Mouse (Mus musculus): ENCODE data around the gene Rtp3. TPM values are rescaled to one million over a fixed set of nuclear protein-coding genes. Genes with fewer than 3 reads are reported as not detected.

The Rtp3 gene
- 1 to 10 TPM in 1 of 2 experiments, under 1 TPM in 1; 0.54 to 1.3 TPM for total RNA-seq (2021)
- long read RNA-seq, experiment 1, partial matches to known transcripts: 0 of 1 reads
- long read RNA-seq, experiment 1, other reads (novel, unspliced or antisense): 0 of 1 reads
- long read RNA-seq, experiment 2, partial matches to known transcripts: 0 of 1 reads
- long read RNA-seq, experiment 2, other reads (novel, unspliced or antisense): 0 of 1 reads

GRCm38 (mm10) chr9:110990204-110990603, at the start of gene Rtp3:
Rtp3 (minus strand) TSS chr9:110990583.
- peak in 1 of 2 experiments; percentile 22 for DNase-seq
- intact Hi-C loops (cut with DNase I): no loop called here

DNA sequence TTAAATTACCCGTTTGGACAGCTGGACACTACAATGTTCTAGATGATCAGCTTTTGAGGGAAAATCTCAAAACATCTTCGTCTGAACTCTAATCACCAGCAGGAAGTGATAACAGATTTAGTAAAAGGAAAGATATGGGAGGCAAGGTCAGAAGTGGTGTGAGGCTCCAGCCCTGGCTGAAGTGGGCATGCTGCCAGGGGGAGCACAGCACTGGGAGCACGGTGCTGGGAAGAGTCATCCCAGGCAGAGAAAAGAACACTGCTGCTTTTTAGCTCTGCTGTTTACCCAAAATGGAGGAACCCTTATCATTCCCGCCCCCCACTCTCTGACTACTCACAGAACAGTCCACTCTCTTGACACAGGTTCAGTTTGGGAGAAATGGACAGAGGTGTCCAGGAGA, 49.6 kb upstream of the Rtp3 start:
- peak in 1 of 2 experiments; percentile 23 for DNase-seq
- intact Hi-C loops (cut with DNase I): no loop called here

DNA sequence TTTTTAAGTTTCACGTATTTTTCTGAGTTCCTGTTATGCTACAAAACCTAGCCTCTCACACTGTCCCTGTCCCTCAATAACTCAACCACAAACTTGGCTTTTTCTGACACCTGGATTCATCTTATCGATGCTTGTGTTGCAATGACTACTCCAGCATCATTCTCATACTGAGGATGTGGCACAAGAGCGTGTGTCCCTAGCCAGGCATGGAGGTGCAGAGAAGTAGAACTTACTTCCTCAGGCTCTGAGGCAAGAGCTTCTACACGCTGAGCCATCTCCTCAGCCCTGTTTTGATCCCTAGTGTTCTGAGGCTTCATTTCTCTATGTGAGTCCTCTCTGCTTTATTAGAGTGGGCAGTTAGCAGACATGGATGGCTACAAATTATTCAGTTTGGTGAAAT, 43.3 kb upstream of the Rtp3 start:
- no peak for DNase-seq
- intact Hi-C loops (cut with DNase I): no loop called here

GRCm38 (mm10) chr9:111026791-111027190, 36.4 kb upstream of the Rtp3 start:
- DNase-seq: no peak
- intact Hi-C loops (cut with DNase I): no loop called here

DNA sequence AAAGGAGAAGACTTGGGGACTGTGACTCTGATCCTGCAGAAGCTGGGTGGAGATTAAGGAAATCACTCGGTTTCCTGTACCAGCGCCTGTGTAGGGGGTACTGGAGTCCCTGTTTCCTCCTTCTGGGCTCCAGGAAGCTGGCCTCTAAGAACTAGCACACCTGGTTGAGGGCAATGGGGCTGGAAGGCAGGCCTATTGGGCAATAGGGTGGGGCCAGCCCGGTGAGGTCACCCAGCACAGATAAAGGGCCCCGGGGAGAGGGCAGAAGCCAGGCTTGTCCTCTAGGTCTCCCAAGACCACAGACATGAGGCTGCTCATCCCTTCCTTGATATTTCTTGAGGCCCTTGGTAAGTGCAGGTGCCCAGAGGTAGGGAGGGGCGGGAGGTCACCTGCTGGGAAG, 28.6 kb upstream of the Rtp3 start, which contains the start of gene Ltf:
Gene Ltf (plus strand): TSS at position 250 of the 400 bp plus-strand sequence.
- intact Hi-C loops (cut with DNase I): no loop called here
- no peak for DNase-seq

GRCm38 (mm10) chr9:111015658-111016057, 25.3 kb upstream of the Rtp3 start:
- no peak for DNase-seq
- intact Hi-C loops (cut with DNase I): no loop called here

DNA sequence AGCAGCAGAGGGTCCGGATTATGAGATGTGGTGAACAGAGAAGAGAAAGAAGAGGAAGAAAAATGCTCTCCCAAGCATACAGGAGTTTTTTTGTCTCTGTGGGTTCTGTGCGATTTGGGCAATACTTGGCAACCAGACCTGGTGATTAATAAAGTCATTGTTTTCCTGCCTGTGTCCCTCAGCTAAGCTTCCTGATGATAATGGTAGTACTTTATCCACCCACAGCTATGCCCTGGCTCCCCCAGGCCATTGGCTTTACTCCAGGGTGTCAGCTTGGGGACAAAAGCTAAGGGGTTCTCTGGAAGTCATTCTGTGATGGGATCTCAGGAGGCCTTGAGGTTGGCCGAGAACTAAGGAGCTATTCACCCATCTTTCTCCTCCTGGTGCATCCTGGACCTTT, 21.7 kb upstream of the Rtp3 start:
- intact Hi-C loops (cut with DNase I): no loop called here
- DNase-seq: no peak

DNA sequence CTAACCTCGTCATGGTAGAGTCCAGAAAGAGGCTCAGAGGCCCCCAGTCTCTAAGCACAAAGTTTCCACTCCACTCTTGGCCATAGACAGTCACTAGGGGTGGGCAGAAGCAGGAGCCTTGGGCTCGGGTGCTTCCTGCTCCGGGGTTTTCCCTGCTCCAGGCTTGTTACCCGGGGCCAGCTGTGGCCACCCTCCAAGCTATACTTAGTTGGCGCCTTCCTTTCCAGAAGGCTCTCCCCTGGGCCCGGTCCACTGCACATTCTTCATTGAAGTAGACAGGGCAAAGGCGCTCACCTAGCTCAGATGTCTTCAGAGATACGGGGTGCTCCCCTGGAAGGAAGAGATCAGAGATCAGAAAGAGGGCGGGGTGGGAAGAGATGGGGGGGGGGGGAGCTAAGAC, 21.2 kb upstream of the Rtp3 start:
- no peak for DNase-seq

GRCm38 (mm10) chr9:111009763-111010162, 19.4 kb upstream of the Rtp3 start:
- intact Hi-C loops (cut with DNase I): no loop called here
- DNase-seq: no peak

More for the DNA sequence above, 21.2 kb upstream of the Rtp3 start:
- intact Hi-C loops (cut with DNase I): no loop called here

- DNase-seq: no peak
Measured at GRCm38 (mm10) chr9:111006544-111006943, 16.2 kb upstream of the Rtp3 start.

DNA sequence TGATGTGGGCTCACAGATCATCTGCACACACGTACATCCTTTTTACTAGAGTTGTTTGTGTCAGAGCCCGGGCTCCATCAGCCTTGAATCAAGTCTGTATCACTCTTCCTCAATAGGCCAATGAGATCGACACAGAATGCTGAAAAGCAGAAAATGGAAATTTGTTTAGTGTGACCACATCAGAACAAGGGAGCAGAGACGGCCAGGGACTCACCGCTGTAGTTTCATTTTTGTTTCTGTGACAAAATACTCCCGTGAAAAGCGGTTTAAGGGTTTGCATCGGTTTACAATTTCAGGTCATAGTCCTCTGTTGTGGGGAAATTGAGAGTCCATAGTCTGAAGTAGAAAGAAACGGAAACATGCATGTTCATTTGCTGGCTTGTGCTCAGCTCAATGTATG, 12.9 kb upstream of the Rtp3 start:
- DNase-seq: no peak
- intact Hi-C loops (cut with DNase I): no loop called here

More at GRCm38 (mm10) chr9:111006544-111006943, 16.2 kb upstream of the Rtp3 start:
- intact Hi-C loops (cut with DNase I): no loop called here

DNA sequence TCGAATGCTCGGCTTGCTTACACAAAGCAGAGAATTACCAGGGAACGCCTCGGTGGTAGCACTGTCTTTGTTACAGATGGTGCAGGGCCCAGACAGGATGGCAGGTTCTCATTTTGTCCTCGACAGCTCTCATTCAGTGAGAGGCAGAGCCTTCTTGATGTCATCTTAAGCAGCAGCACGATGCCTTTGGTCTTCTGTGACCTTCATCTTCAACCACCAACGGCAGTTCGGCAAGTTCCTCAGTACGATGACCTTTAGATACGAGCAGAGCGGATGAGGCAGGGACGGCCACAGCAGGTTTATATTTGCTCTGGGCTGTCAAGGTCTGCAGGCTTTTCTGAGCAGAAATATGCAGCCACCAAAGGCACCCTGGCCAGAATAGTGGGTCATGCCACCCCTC, 11.2 kb upstream of the Rtp3 start:
- intact Hi-C loops (cut with DNase I): no loop called here
- DNase-seq: no peak

GRCm38 (mm10) chr9:110999856-111000255, 9.5 kb upstream of the Rtp3 start:
- intact Hi-C loops (cut with DNase I): loop anchor here (5.0 kb wide), 1 partner anchor 78 kb away; no protein-coding TSS in a partner anchor
- no peak for DNase-seq

DNA sequence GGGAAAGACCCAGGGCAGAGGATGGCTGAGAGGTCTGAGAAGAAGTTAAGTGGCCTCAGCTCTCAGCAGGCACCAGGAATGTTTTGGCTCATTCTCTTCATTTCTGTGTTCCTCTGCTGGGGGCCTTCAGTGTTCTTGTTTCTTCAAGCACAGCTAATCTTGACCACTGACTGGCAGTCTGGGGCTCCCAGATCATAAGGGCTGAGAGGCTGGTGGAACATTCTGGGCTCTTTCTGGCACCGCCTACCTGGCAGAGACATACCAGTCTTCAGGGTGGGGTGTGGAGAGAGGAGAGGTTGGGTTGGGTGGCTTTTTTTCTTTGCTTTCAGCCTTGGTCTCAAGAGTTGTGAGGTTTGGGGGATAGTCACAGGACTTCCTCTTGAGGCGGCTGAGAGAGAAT, 8.7 kb upstream of the Rtp3 start:
- intact Hi-C loops (cut with DNase I): loop anchor here (5.0 kb wide), 1 partner anchor 77 kb away; no protein-coding TSS in a partner anchor
- DNase-seq: no peak

GRCm38 (mm10) chr9:110997245-110997644, 6.9 kb upstream of the Rtp3 start:
- peak; percentile 33 to 67 for DNase-seq
- intact Hi-C loops (cut with DNase I): loop anchor here (1.0 to 5.0 kb wide), 2 partner anchors 75 kb away; no protein-coding TSS in a partner anchor

DNA sequence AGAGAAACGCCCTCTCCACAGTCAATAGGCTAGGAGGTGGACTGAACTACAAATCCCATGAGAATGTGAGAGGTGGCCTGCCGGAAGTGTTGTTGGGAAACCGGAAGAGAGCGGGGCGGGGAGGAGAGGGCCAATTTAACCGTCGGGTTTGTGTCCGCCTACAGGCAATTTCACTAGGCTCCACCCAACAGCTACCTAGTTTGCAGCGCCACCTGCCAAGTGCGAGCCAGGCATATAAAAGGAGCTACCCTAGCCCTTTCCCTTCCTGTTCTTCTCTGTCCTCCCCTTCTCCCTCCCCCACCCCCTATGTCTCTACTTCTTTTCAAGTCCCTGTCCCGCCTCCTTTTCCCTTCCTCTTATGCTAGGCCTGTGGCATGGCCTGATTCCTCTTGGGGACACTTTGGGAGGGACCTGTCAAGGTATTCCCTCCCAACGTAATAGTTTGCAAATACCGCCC, 4.4 kb upstream of the Rtp3 start:
- intact Hi-C loops (cut with DNase I): loop anchor here (5.0 kb wide), 1 partner anchor 72 kb away; no protein-coding TSS in a partner anchor
- peak; percentile 36 to 60 for DNase-seq

- no peak for DNase-seq
- intact Hi-C loops (cut with DNase I): no loop called here
Measured at GRCm38 (mm10) chr9:110993281-110993709, 2.9 kb upstream of the Rtp3 start.

DNA sequence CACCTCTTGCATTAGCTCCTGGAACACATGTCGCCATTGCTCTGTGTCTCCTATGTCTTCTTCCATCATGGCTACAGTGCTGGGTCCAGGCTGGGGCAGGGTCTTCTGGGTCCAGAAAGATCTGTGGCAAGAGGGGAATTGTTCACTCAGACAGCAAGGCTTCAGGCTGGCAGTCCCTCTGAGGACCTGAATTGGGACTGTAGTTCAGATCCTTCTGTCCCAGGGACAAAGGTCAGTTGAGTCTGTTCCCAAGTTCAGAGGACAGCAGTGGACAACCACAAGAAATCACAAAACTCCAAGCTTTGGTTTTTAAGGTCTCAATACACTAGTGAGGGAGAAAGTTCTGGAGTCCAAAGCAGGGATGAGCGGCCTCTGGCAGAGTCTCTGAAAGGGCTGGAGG, 840 bp downstream of the Rtp3 start:
- no peak for DNase-seq
- intact Hi-C loops (cut with DNase I): no loop called here

- intact Hi-C loops (cut with DNase I): no loop called here
- DNase-seq: no peak
Measured at GRCm38 (mm10) chr9:110989141-110989540, 1.2 kb downstream of the Rtp3 start.

DNA sequence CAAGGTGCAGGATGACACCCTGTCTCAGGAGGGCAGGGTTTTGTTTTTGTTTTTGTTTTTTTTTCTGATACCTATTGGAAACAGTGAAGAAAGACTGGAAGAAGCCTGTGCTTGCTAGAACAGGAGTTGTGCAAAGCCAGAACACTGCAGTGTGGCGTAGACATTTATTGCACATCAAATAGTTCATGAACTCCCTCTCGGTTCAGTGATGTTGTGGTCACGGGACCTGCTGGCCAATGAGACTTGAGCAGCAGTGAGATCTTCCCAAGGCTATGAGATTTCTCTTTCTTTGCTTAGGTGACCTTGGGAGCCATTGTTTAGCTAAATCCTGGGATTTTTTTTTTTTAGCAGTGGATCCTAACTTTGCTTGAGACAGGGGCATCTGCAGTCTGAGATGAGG, 2.3 kb downstream of the Rtp3 start:
- no peak for DNase-seq
- intact Hi-C loops (cut with DNase I): no loop called here

- intact Hi-C loops (cut with DNase I): no loop called here
- no peak for DNase-seq
Measured at GRCm38 (mm10) chr9:110987331-110987730, 3.1 kb downstream of the Rtp3 start.

DNA sequence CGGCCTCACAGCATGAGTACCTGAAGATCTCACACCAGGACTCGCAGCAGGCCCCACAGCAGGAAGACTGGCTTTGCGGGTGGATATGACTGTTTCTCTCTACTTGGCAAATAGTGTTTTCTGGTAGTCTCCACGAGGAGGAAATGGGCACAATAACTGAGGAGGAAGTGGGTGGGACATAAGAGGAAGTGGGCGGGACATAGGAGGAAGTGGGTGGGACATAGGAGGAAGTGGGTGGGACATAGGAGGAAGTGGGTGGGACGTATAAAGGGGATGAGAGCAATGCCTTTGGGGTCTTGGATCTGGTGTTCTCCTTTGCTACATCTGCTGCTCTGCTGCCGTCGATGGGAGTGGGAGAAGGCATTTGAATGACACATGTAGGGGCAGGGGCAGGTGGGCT, 4.4 kb downstream of the Rtp3 start:
- intact Hi-C loops (cut with DNase I): no loop called here

More for the DNA sequence above, 4.4 kb downstream of the Rtp3 start:
- DNase-seq: no peak

Data from gastrocnemius, postnatal 36 days (tissue).